Mouse (Mus musculus): Measurements from ENCODE around the gene Srsf2. TPM values are rescaled to one million over a fixed set of nuclear protein-coding genes. Genes with fewer than 3 reads are reported as not detected.

The Srsf2 gene
- polyA plus RNA-seq, 1 experiment from 2014 or later, result 765 TPM

- Histone ChIP-seq H3K4me3 (replicated peaks) (peak overlapping the region; percentile 22), H3K36me3 (no peaks in the 10 kb centered on the region), H3K4me2 (replicated peaks) (peak overlapping the region; percentile 64), H3K27me3 (replicated peaks) (no peaks in the 10 kb centered on the region), H3K27ac (peak overlapping the region; percentile 79), H3K9ac (peak overlapping the region; percentile 34; the same call in 1 of the 2 replicates), H3K4me1 (replicated peaks) (peaks cover 43% of the 10 kb centered on the region), H3K9me3 (no peaks in the 10 kb centered on the region)
- ATAC-seq, result peak; percentile 75
- 12% methylated on average over 32 of the region's 32 CpGs for WGBS
Observed at GRCm38 (mm10) chr11:116810983-116811901, 41.7 kb downstream of the Srsf2 start.

GRCm38 (mm10) chr11:116810528-116810927, 42.4 kb downstream of the Srsf2 start:
- H3K4me3 ChIP-seq (replicated peaks), result no peak overlapping the region
- no peak overlapping the region for H3K4me2 ChIP-seq (replicated peaks)
- no peak overlapping the region for H3K9ac ChIP-seq
- no peak for ATAC-seq
- H3K36me3 ChIP-seq, result no peaks in the 10 kb centered on the region
- H3K27me3 ChIP-seq (replicated peaks), result no peaks in the 10 kb centered on the region
- H3K4me1 ChIP-seq (replicated peaks), result peaks cover 43% of the 10 kb centered on the region
- no peaks in the 10 kb centered on the region for H3K9me3 ChIP-seq
- WGBS, result 80% methylated on average over 11 of the region's 11 CpGs
- no peak overlapping the region for H3K27ac ChIP-seq

- H3K36me3 ChIP-seq, result no peaks in the 10 kb centered on the region
- H3K4me1 ChIP-seq (replicated peaks), result peaks cover 34% of the 10 kb centered on the region
- H3K9ac ChIP-seq, result no peak overlapping the region
- no peaks in the 10 kb centered on the region for H3K27me3 ChIP-seq (replicated peaks)
- peak overlapping the region; percentile 3; the same call in 1 of the 2 replicates for H3K27ac ChIP-seq
- ATAC-seq, result no peak
- no peaks in the 10 kb centered on the region for H3K9me3 ChIP-seq
- WGBS, result 79% methylated on average over 8 of the region's 8 CpGs
- H3K4me2 ChIP-seq (replicated peaks), result no peak overlapping the region
- H3K4me3 ChIP-seq (replicated peaks), result no peak overlapping the region
Observed at GRCm38 (mm10) chr11:116809520-116809919, 43.4 kb downstream of the Srsf2 start.

GRCm38 (mm10) chr11:116808811-116809395, 44.0 kb downstream of the Srsf2 start:
- Histone ChIP-seq H3K27me3 (replicated peaks) (no peaks in the 10 kb centered on the region), H3K4me2 (replicated peaks) (no peak overlapping the region), H3K4me3 (replicated peaks) (no peak overlapping the region), H3K27ac (0 out of 2 replicates have a peak overlapping the region, but pooled peaks have one; percentile 14), H3K4me1 (replicated peaks) (peaks cover 28% of the 10 kb centered on the region), H3K9me3 (no peaks in the 10 kb centered on the region), H3K36me3 (no peaks in the 10 kb centered on the region), H3K9ac (no peak overlapping the region)
- no peak for ATAC-seq
- WGBS, result 84% methylated on average over 11 of the region's 11 CpGs

GRCm38 (mm10) chr11:116807938-116808606, 44.8 kb downstream of the Srsf2 start:
- H3K4me3 ChIP-seq (replicated peaks), result no peak overlapping the region
- H3K27ac ChIP-seq, result peak overlapping the region; percentile 71; the same call in 1 of the 2 replicates
- WGBS, result 16% methylated on average over 7 of the region's 7 CpGs
- no peaks in the 10 kb centered on the region for H3K9me3 ChIP-seq
- no peak overlapping the region for H3K4me2 ChIP-seq (replicated peaks)
- no peak overlapping the region for H3K9ac ChIP-seq
- H3K36me3 ChIP-seq, result no peaks in the 10 kb centered on the region
- no peaks in the 10 kb centered on the region for H3K27me3 ChIP-seq (replicated peaks)
- peak; percentile 62 for ATAC-seq
- H3K4me1 ChIP-seq (replicated peaks), result peaks cover 20% of the 10 kb centered on the region

GRCm38 (mm10) chr11:116807526-116807925, 45.4 kb downstream of the Srsf2 start:
- ATAC-seq, result no peak
- Histone ChIP-seq H3K4me1 (replicated peaks) (peaks cover 15% of the 10 kb centered on the region), H3K4me3 (replicated peaks) (no peak overlapping the region), H3K36me3 (no peaks in the 10 kb centered on the region), H3K9ac (no peak overlapping the region), H3K9me3 (no peaks in the 10 kb centered on the region), H3K27ac (peak overlapping the region; percentile 71; the same call in 1 of the 2 replicates), H3K27me3 (replicated peaks) (no peaks in the 10 kb centered on the region), H3K4me2 (replicated peaks) (no peak overlapping the region)
- 55% methylated on average over 3 of the region's 3 CpGs for WGBS

- 51% methylated on average over 7 of the region's 7 CpGs for WGBS
- Histone ChIP-seq H3K4me2 (replicated peaks) (no peak overlapping the region), H3K27ac (no peak overlapping the region), H3K4me3 (replicated peaks) (no peak overlapping the region), H3K9ac (no peak overlapping the region), H3K27me3 (replicated peaks) (no peaks in the 10 kb centered on the region), H3K9me3 (no peaks in the 10 kb centered on the region), H3K4me1 (replicated peaks) (peaks cover 12% of the 10 kb centered on the region), H3K36me3 (no peaks in the 10 kb centered on the region)
- ATAC-seq, result no peak
Observed at GRCm38 (mm10) chr11:116807116-116807515, 45.8 kb downstream of the Srsf2 start.

GRCm38 (mm10) chr11:116806136-116807071, 46.5 kb downstream of the Srsf2 start:
- no peaks in the 10 kb centered on the region for H3K9me3 ChIP-seq
- H3K27ac ChIP-seq, result no peak overlapping the region
- H3K36me3 ChIP-seq, result no peaks in the 10 kb centered on the region
- H3K27me3 ChIP-seq (replicated peaks), result no peaks in the 10 kb centered on the region
- no peak overlapping the region for H3K4me2 ChIP-seq (replicated peaks)
- WGBS, result 70% methylated on average over 15 of the region's 15 CpGs
- peaks cover 9% of the 10 kb centered on the region for H3K4me1 ChIP-seq (replicated peaks)
- ATAC-seq, result no peak
- H3K4me3 ChIP-seq (replicated peaks), result no peak overlapping the region
- no peak overlapping the region for H3K9ac ChIP-seq

GRCm38 (mm10) chr11:116802709-116803108, 50.2 kb downstream of the Srsf2 start:
- ATAC-seq, result no peak
- H3K9ac ChIP-seq, result no peak overlapping the region

GRCm38 (mm10) chr11:116801106-116801505, 51.8 kb downstream of the Srsf2 start:
- Histone ChIP-seq H3K9me3 (no peaks in the 10 kb centered on the region), H3K4me2 (replicated peaks) (no peak overlapping the region), H3K36me3 (no peaks in the 10 kb centered on the region), H3K4me3 (replicated peaks) (no peak overlapping the region), H3K4me1 (replicated peaks) (no peaks in the 10 kb centered on the region), H3K9ac (no peak overlapping the region), H3K27ac (no peak overlapping the region), H3K27me3 (replicated peaks) (no peaks in the 10 kb centered on the region)
- no peak for ATAC-seq
- 75% methylated on average over 5 of the region's 5 CpGs for WGBS

More at GRCm38 (mm10) chr11:116802709-116803108, 50.2 kb downstream of the Srsf2 start:
- Histone ChIP-seq H3K27ac (no peak overlapping the region), H3K4me1 (replicated peaks) (no peaks in the 10 kb centered on the region; the same call in 1 of the 2 replicates), H3K36me3 (no peaks in the 10 kb centered on the region), H3K27me3 (replicated peaks) (no peaks in the 10 kb centered on the region), H3K4me2 (replicated peaks) (no peak overlapping the region), H3K9me3 (no peaks in the 10 kb centered on the region), H3K4me3 (replicated peaks) (no peak overlapping the region)
- WGBS, result 76% methylated on average over 5 of the region's 5 CpGs

Data from intestine, embryonic 15.5 days (tissue).